Mouse (Mus musculus) left cerebral cortex, adult 18-20 months (tissue): Measurements from ENCODE around the gene Txndc2. TPM values are rescaled to one million over a fixed set of nuclear protein-coding genes. Genes with fewer than 3 reads are reported as not detected.

ENCODE experiments used
- DNase-seq, 2 experiments: peaks; one replicate each; pipeline ENCODE4 v3.0.0; 2021 to 2022; ENCODE audit warnings: low spot score in 2 of 2, mixed read lengths in 1 of 2
- long read RNA-seq, 2 experiments: library from polyadenylated mRNA; stranded (forward); transcript quantifications; one replicate each; pipeline ENCODE4 v2.0.0; 2021
- total RNA-seq, 2 experiments: library from RNA; stranded (reverse); gene quantifications; 2 replicates each; pipeline ENCODE4 v1.2.3; 2021

Txndc2 gene
- total RNA-seq, result not detected
- long read RNA-seq, experiment 1, result 0 reads
- long read RNA-seq, experiment 2, result 0 reads

GRCm38 (mm10) chr17:65641734-65642218 lies at the start of gene Txndc2:
Txndc2 (minus strand) TSS chr17:65642168.
- no peak for DNase-seq

GRCm38 (mm10) chr17:65683731-65684130 lies 41.8 kb upstream of the Txndc2 start:
- peak in 1 of 2 experiments; percentile 25 for DNase-seq

GRCm38 (mm10) chr17:65683316-65683715 lies 41.3 kb upstream of the Txndc2 start:
- DNase-seq, result no peak

- DNase-seq, result no peak
These were observed 40.2 kb upstream of the Txndc2 start for GRCm38 (mm10) chr17:65682071-65682680.

GRCm38 (mm10) chr17:65681516-65681915 lies 39.5 kb upstream of the Txndc2 start:
- DNase-seq, result no peak

- DNase-seq, result no peak
These were observed 38.9 kb upstream of the Txndc2 start for GRCm38 (mm10) chr17:65680801-65681412.

GRCm38 (mm10) chr17:65679806-65680446 lies 38.0 kb upstream of the Txndc2 start:
- DNase-seq, result no peak

GRCm38 (mm10) chr17:65677742-65678141 lies 35.8 kb upstream of the Txndc2 start:
- DNase-seq, result no peak

- no peak for DNase-seq
These were observed 34.6 kb upstream of the Txndc2 start for GRCm38 (mm10) chr17:65676536-65676935.

- no peak for DNase-seq
These were observed 34.0 kb upstream of the Txndc2 start for GRCm38 (mm10) chr17:65675985-65676384.

GRCm38 (mm10) chr17:65674710-65675171 lies 32.8 kb upstream of the Txndc2 start:
- no peak for DNase-seq

- no peak for DNase-seq
These were observed 31.0 kb upstream of the Txndc2 start for GRCm38 (mm10) chr17:65672926-65673325.

GRCm38 (mm10) chr17:65669061-65669460 lies 27.1 kb upstream of the Txndc2 start:
- DNase-seq, result no peak

GRCm38 (mm10) chr17:65667792-65668191 lies 25.8 kb upstream of the Txndc2 start:
- DNase-seq, result no peak

- DNase-seq, result peak; percentile 38 to 48
These were observed 24.6 kb upstream of the Txndc2 start for GRCm38 (mm10) chr17:65666388-65667161.

GRCm38 (mm10) chr17:65665786-65666387 lies 23.9 kb upstream of the Txndc2 start:
- DNase-seq, result no peak

GRCm38 (mm10) chr17:65663329-65664078 lies 21.5 kb upstream of the Txndc2 start:
- DNase-seq, result no peak

GRCm38 (mm10) chr17:65662662-65663061 lies 20.7 kb upstream of the Txndc2 start:
- DNase-seq, result no peak

- DNase-seq, result no peak
These were observed 16.4 kb upstream of the Txndc2 start for GRCm38 (mm10) chr17:65658416-65658815.

- DNase-seq, result no peak
These were observed 16.0 kb upstream of the Txndc2 start for GRCm38 (mm10) chr17:65657958-65658357.
